Mouse (Mus musculus): ENCODE measurements around the gene Kcnn3. TPM values are rescaled to one million over a fixed set of nuclear protein-coding genes. Genes with fewer than 3 reads are reported as not detected.

The Kcnn3 gene
- total RNA-seq (2021) = 10 to 100 TPM in 1 of 2 experiments, 1 to 10 TPM in 1; 6.9 to 11.9 TPM
- long read RNA-seq, experiment 1 = 0 reads
- long read RNA-seq, experiment 2, partial matches to known transcripts = 0 of 1 reads
- long read RNA-seq, experiment 2, other reads (novel, unspliced or antisense) = 0 of 1 reads

DNA sequence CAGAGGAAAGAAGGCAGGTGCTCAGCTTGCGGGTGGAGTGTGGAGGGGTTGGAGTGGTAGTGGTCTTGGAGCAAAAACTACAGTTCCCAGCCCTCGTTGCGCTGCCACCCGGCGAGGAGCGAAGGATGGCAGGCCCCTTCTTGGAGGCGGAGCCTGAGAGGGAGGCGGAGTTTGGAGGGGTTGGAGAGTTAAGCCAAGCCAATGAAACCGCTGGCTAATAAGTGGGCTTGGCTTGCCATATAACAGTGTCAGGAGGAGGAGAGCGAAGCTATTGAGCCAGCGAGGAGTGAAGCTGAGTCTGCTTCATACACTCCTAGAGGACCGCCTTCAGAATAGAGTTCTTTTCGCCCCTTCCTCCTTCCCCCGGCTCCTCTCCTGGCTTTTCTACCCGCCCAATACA, at the start of gene Kcnn3:
Gene Kcnn3, plus strand, starts transcription at position 271 of the 400 bp plus-strand sequence.
- peak; percentile 84 for DNase-seq

DNA sequence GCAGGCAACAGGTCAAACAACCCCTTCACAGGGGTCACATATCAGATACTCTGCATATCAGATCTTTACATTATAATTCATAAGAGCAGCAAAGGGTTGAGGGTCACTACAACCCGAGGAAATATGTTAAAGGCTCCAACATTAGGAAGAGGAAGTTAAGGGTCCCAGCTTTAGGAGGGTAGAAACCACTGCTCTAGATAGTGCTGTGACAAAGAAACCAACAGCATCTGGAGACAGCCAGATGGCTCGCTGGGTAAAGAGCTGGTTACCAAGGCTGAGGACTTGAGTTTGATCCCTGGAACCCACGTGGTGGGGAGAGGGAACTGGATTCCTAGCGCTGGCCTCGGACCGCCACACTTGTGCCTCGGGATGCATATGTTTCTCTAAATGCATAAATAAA, 47.7 kb upstream of the Kcnn3 start:
- no peak for DNase-seq

DNA sequence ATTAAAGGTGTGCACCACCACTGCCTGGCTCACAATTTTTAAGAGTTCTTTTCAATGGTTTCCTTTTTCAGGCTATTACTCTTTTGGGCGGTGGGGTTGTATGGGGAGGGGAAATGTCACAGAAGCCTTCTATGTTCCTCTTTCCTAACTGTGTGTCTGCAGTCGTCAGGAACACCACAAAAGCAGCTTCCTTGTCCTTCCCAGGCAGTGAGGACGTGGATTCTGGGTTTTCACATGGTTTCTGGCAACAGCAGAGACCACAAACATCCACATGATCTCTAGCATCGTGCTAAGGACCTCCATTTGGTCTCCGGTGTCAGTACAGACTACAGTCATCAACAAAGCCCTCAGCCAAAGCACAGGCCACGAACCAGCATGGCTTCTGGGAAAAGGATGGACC, 46.1 kb upstream of the Kcnn3 start:
- DNase-seq = no peak

DNA sequence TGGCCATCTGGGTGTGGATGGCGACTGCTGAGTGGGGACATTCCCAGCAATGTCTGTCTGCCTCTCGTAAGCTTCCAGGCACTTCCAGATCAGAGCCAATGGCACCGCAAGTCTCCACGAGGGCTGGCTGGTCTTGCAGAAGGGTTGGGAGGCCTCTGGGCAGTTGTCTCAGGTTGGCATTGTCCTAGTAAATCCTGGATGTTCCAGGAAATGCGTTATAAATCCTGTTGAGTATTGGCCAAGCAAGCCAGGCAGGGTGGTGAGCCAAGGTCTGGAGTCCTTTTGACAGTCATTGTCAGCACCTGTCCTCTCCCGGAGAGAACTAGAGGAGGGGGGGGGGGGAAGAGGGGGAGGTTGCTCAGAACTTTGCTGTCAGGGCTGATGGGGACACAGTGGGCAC, 40.9 kb upstream of the Kcnn3 start:
- no peak for DNase-seq

DNA sequence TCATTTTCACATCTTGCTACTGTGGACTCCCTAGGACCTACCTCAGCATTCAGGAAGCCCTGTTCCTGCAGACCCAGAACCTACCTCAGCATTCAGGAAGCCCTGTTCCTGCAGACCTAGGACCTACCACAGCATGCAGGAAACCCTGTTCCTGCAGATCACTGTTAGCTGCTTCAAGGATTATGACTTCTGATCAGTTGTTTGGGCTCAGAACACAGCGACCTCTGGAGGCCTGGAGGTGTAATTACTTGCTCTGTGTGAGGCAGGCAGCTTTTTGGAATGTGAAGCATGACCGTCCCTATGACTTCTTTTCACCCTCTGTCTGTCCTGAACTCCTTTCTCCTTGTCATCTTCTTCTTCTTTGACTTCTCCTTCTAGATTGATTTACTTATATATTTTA, 38.5 kb upstream of the Kcnn3 start:
- no peak for DNase-seq

DNA sequence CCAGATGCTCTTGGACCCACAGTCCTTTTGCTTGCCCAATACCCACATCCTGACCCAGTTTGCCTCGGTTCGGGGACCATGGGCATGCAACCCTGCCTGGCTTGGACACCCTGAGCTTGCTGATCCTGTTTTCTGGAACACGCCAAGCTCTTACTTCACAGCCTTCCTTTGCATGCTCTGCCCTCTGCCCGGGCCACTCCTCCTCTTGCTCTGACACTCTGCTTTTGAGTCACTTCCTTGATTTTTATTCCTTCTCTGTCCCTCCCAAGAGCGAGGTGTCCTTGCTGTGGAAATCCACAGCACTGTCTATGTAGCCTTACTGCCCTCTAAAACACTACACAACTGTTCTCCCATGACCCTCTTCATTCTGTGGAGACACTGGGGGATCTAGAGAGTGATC, 37.7 kb upstream of the Kcnn3 start:
- no peak for DNase-seq

DNA sequence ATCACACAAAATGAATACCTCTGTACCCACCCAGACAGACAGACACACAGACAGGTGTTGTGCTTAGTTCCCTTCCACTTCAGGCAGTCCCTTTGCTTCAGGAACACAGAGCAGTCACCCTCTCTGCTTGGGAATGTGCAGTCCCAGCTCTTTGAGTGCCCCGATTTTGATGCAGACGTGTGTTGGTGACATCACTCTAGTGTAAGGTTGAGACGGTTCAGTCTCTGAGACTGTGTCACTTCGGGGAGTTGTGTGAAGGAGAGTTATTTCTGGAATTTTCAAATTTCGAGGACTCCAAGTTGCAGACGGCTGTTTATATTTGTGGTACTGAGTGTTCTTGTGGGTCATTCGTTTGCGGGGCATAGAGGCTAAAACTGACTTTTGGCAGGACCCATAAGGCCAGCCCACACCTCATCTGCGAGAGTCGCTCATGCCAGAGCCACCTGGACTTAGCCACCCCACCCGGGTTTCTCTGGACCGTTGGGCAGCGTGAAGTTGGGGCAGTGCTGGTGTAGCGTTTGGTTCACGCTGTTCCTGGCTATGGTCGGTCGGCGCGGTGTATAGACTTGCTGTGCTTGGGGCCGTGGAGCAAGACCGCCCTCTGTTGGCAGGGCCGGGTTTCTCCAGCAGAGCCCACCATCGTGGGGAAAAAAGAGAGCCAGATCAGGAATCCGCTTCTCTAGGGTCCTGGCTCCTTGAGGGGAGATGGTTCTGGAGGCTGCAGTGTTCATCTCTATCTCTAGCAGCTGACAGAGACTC, 35.0 kb upstream of the Kcnn3 start:
- DNase-seq = peak; percentile 84

DNA sequence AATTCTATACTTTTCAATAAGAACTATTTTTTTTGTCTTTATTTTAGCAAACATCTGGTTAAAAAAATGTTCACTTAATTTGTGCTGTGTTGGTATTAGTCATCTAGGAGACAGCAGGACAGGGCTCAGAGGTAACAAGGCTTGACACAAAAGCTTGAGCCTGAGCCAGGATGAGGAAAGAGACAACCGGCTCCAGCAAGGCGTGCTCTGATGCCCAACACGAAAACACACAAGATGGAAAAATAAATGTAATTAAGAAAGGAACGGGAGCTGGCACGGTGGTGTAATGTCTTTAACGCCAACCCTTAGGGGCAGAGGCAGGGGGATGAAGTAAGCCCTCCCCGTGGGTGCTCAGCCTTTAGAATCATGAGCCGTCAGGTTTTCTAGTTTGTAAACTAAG, 33.9 kb upstream of the Kcnn3 start:
- DNase-seq = no peak

DNA sequence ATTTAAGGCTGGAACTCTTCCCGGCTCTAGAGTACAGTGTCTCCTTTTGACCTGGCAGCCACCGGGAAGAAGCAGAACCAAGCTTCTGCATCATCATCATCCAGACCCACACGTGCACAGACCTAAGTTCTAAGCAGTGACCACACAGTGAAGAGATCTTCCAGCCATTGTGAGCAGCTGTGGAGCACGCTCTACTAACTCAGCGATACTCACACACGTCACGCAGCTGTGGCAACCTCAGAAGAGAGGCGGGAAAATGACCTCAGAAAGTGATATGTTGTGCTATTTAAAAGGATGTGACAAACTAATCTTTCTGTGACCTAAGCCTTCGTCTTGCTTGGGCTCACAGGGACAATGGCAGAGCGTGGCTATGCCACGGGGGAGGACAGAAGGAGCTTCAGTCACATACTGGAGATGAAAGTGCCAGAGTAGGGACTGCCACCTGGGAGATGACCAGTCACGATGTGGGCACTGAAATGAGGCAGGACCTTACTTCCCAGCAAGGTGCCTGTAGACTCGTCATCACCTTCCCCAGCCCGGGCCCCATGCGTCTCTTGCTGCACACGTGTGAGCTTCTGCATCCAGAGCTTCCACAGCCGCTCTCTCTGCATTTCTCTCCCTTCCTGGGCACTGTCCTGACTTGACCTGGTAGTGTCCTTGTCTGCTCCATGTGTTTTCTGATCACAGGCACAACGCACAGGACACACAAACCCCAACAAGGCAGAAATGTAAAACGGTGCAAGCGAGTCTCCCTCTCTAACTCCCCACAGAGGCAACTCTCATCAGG, 32.9 kb upstream of the Kcnn3 start:
- no peak for DNase-seq

DNA sequence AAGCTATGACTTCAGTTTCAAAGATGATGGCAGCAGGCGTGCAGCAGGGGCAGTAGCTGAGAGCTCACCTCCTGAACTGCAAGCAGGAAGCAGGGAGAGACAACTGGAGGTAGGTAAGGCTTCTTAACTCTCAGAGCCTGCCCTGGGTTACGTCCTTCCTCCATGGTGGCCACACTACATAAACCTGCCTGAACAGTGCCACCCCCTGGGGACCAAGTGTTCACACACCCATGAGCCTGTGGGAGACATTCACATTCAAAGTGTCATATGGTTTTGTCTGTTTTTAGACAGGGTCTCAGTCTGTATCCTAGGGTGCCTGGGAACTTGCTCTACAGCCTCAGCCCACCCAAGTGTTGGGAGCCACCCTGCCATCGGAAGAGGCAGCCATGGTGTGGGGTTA, 29.2 kb upstream of the Kcnn3 start:
- no peak for DNase-seq

DNA sequence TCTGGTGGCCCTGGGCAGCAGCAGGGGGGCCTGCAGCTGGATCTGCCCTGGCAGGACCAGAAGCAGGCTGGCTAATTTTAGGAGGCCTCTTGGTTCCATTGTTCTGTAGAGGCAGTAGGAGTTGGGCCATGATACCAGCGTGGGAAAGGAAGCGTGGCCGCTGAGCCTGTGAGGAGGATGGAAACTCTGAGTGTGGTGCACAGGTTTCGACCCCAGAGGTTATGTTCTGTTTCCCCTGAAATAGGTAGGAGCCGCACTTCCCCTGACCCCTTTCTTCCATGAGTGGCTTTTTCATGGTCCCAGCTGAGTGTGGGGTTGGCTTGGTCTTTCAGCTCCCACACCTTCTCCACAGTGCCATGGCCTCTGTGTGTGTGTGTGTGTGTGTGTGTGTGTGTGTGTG, 28.4 kb upstream of the Kcnn3 start:
- DNase-seq = no peak

DNA sequence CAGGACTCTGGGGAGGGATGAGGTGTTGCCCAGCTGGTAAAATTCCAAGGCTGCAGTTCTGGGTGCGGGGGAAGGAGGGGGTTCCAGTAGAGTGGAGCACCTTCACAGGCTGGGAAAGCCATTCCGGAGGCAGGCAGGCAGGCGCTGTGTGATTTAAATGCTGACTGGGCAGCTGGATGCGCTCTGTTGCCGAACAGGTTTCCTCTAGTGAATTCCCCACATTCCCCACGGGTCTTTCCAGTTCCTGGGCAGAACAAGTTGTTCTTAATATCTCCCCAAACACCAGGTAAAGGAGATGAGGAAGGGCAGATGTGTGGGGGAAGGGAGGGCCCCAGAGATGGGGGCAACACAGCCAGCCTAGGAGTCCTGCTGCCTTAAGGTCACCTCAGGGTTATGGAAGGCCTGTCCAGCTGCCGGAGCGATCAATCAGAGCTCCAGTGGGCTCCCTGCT, 27.2 kb upstream of the Kcnn3 start:
- no peak for DNase-seq

DNA sequence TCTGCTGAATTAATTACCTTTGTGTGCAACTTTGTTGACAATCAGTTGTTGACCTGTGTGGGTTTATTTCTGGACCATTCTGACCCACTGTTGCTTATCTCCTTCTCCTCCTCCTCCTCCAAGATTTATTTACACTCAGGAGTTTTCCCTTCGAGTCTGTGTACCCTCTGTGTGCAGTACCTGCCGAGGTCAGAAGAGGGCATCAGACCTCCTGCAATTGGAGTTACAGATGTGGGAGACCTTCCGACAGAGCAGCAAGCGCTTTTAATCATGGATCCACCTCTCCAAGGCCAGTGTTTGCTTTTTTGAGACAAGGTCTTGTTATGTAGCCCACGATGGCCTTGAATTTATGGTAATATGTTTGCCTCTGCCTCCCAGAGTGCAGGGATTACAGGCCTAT, 25.3 kb upstream of the Kcnn3 start:
- DNase-seq = no peak

DNA sequence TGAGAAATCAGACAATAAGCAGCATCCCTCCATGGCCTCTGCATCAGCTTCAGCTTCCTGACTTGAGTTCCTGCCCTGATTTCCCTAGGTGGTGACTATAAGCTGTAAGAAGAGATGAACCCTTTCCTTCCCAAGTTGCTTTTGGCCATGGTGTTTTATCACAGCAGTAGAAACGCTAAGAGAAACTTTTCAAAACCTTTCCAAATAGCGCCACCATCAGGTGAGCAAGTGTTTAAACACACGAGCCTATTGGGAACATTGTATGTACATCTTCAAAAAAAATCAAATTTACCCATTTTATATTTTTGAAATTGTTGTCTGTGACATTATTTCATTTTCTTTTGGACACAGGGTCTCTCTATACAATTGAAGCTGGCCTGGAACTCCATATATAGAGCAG, 23.6 kb upstream of the Kcnn3 start:
- DNase-seq = no peak

DNA sequence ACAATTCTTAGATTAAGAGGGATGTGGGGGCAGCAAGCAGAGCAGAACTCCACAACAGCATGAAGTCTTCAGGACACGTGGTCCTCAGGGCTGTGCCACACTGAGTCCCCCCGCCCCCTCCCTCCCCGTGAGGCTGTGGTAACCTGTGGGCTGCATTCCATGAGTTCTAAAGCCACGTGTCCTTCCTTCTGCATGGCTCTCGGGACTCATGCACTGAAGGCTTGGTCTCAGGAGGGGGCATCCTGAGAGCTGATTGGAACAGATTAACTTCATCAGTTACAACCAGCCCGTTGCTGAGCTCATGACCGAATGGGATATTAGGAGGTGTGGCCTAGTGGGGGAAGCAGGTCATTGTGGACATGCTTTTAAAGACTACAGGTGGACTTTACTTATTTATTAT, 20.3 kb upstream of the Kcnn3 start:
- no peak for DNase-seq

DNA sequence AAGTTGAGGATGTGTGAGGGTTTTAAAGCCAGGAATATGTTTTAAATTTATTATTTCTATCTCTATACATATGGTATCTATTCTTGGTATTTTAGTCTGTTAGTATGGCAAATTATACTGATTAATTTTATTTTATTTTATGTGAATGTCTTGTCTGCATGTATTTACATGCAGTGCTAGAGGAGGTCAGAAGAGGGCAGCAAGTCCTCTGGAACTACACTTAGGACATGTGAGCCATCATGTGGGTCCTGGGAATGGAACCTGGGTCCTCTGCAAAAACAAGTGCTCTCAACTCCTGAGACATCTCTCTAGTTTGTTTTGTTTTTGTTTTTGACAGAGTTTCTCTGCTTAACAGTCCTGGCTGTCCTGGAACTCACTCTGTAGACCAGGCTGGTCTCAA, 18.5 kb upstream of the Kcnn3 start:
- DNase-seq = no peak

DNA sequence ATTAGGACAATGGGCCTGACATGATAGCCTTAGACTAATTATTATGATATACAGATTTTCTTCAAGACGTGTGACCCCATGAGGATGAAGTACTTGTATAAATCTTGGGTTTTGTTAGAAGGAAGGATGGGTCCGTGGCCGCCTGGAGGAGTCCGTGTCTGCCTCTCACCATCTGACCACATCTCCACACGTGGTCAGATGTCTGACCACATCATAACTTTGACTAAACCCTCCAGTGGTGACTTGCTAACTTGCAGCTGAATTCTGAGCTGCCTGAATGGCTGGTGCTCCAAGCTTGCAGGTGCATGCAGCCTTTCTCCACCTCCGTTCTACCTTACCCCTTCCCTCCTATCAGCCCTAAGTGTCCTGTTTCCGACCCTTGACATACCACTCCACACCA, 17.4 kb upstream of the Kcnn3 start:
- no peak for DNase-seq

DNA sequence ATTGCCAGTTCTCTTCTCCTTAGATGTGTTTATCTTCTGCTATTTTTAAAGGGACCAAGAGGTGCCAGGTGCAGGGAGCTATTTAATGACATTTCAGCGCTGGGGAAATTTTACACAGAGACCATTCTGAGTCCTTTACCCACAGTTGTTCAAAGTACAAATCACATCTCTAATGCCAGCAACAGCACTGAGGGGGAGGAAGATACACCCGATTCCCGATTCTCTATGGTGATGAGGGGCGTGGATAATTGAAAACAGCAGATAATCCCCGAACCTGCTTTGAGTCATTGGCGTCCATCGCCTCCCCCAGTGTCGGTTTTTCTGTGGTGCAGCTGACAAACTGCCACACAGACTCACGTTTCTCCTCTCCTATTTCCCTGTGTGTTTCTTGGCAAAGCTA, 11.9 kb upstream of the Kcnn3 start:
- no peak for DNase-seq

DNA sequence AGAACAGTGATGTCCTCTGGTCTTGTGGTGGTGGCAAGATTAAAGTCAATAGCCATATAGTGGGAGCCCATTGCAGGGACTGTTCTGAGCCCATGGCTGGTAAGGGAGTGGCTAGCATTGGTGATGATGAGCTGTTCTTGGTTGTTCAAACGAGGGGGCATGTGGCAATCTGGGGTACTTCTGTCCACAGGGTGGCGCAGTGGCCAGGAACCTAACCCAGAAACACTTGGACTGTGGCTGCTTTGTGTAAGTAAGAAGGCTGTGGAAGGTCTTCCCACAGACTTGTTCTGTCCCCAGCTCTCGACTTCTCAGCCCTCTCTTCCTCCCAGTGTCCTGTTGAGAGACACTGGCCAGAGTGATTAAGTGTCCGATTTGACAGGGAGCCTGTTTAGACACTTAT, 9.0 kb upstream of the Kcnn3 start:
- peak; percentile 55 for DNase-seq

DNA sequence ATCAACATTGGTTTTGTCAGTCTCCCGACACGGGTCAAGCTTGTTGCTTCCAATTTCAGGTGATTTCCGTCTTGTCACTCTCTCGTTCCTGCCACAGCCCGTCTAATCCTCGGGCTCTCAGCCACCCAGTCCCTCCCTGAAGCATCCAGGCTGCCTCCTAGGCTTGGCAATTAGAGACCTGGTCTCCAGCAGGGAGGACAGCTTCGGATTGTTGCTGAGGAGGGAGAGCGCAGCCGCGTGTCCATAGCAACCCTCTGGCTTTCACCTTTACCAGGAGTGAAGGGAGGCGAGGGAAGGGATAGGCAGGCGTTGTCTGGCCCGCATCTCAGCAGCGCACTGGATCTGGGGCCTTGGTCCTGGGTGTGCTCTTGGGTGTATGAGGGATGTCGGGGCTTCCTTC, 8.6 kb upstream of the Kcnn3 start:
- no peak for DNase-seq

DNA sequence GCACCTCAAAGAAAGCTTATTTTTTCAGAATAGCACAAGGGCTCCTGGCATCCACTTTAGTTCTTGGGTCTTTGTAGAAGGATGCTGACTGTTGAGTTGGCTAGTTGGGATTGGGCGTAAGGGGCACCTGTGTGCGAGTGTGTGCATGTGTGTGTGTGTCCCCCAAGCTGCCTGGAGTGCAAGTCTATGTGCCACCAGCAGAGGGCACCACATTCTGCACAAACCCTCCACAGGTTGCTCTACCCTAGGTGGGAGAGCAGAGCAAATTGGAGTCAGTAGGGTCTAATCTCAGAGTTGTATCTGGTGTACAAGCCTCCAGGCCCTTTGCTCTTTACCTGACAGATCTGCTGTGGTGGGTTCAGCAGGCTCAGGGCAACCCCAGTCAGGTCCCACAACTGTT, 7.7 kb upstream of the Kcnn3 start:
- no peak for DNase-seq

DNA sequence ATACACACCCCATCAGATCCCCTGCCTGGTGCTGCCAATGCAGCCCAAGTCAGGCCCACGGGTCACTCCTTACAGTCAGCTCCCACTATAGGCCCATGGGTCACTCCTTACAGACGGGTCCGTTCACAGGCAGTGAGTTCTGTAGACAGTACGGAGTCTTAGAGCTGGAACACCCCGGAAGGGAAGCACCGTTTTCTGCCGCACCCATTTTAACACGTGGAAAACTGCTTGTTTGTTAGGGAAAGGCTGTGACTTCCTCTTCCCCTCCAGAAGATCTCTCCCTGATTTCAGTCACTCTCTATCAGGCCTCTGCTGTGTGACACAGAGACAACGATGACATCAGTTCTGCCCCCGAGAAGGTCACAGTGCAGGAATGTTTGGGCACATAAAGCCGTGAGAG, 4.5 kb upstream of the Kcnn3 start:
- DNase-seq = no peak

DNA sequence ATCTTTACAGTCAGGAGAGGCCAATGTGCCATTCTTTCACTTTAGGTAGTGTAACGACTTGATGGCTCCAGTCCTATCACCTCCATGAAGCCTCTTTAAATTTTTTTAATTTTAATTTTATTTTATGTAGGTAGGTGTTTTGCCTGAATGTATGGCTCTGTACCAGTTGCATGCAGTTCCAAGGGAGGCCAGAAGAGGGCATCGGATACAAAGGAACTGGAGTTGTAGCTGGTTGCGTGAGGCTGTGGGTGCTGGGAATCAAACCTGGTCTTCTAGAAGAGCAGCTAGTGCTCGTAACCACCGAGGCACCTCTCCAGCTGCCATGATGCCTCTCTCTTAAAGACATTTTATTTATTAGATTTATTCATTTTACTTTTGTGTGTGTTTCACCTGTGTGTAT, 3.6 kb upstream of the Kcnn3 start:
- DNase-seq = no peak
